Mouse (Mus musculus) embryonic facial prominence, embryonic 14.5 days (tissue): ENCODE measurements around the gene Sh3bp5. TPM values are rescaled to one million over a fixed set of nuclear protein-coding genes. Genes with fewer than 3 reads are reported as not detected.

Experiments used
- ATAC-seq: fragments of 200-750 bp; cut with Nextera tagmentation; 2 replicates; pipeline ENCODE4 v1.8.0; 2017; ENCODE audit warnings: low read depth, moderate number of reproducible peaks, moderate TSS enrichment
- DNase-seq: peaks from one replicate; pipeline ENCODE4 v3.0.0-alpha.2; 2015; ENCODE audit warnings: low spot score
- H3K27ac ChIP-seq: fragments of 300-500 bp; sonication (generic); replicated peaks from 2 replicates; pipeline ENCODE4 v1.5.1; 2014; ENCODE audit warnings: low read depth, mild to moderate bottlenecking, low read length, moderate library complexity
- H3K27me3 ChIP-seq: fragments of 300-500 bp; sonication (generic); replicated peaks from 2 replicates; pipeline ENCODE4 v1.6.1; 2014; ENCODE audit warnings: low read length; ENCODE audit not compliant: control insufficient read depth, insufficient read depth
- H3K36me3 ChIP-seq: fragments of 300-500 bp; sonication (generic); 2 replicates; pipeline ENCODE4 v1.6.1; 2014; ENCODE audit warnings: low read length, mixed read lengths; ENCODE audit not compliant: control insufficient read depth, insufficient read depth
- H3K4me1 ChIP-seq: fragments of 300-500 bp; sonication (generic); 2 replicates; pipeline ENCODE4 v1.6.1; 2014; ENCODE audit warnings: antibody characterized with exemption, low read length; ENCODE audit not compliant: control insufficient read depth, insufficient read depth
- H3K4me2 ChIP-seq: fragments of 300-500 bp; sonication (generic); 2 replicates; pipeline ENCODE4 v1.6.1; 2014; ENCODE audit warnings: low read depth, mild to moderate bottlenecking, low read length, moderate library complexity, mixed read lengths
- H3K4me3 ChIP-seq: fragments of 300-500 bp; sonication (generic); 2 replicates; pipeline ENCODE4 v1.5.1; 2014; ENCODE audit warnings: low read depth, mild to moderate bottlenecking, low read length
- H3K9ac ChIP-seq: fragments of 300-500 bp; sonication (generic); 2 replicates; pipeline ENCODE4 v1.6.1; 2014; ENCODE audit warnings: low read depth, mild to moderate bottlenecking, low read length, moderate library complexity, mixed read lengths
- H3K9me3 ChIP-seq: fragments of 300-500 bp; sonication (generic); 2 replicates; pipeline ENCODE4 v1.6.1; 2016; ENCODE audit warnings: low read length; ENCODE audit not compliant: control insufficient read depth
- WGBS: fragments of 180-500 bp; shearing (Covaris S2); extraction: QIAGEN DNeasy Blood & Tissue Kit; methylation state at CpG from one replicate; pipeline ENCODE4 v1.1.7; 2014; 5-methylcytosine and 5-hydroxymethylcytosine counted together
- polyA plus RNA-seq: library from polyadenylated mRNA; unstranded; fragments of >200 nt; fragmentation: Nextera tagmentation; extraction: Ambion mirVana; gene quantifications from 2 replicates; pipeline ENCODE4 v1.2.1, GENCODE M21; 2014

Sh3bp5 gene
- polyA plus RNA-seq, 1 experiment from 2014 or later, result 19.7 TPM

- WGBS, result 90% methylated on average over 3 of the region's 3 CpGs
These were observed 59.5 kb downstream of the Sh3bp5 start for GRCm38 (mm10) chr14:31376331-31376730.

GRCm38 (mm10) chr14:31374390-31374789, 61.5 kb downstream of the Sh3bp5 start:
- Histone ChIP-seq H3K27me3 (no peaks in the 10 kb centered on the region), H3K9me3 (no peaks in the 10 kb centered on the region), H3K27ac (no peak overlapping the region), H3K9ac (no peak overlapping the region), H3K36me3 (peaks cover 94% of the 10 kb centered on the region), H3K4me1 (no peaks in the 10 kb centered on the region), H3K4me3 (no peak overlapping the region), H3K4me2 (no peak overlapping the region)
- ATAC-seq, result no peak
- DNase-seq, result no peak
- 85% methylated on average over 6 of the region's 6 CpGs for WGBS

More at GRCm38 (mm10) chr14:31376331-31376730, 59.5 kb downstream of the Sh3bp5 start:
- H3K9me3 ChIP-seq, result no peaks in the 10 kb centered on the region
- H3K27me3 ChIP-seq, result no peaks in the 10 kb centered on the region
- H3K27ac ChIP-seq, result no peak overlapping the region
- DNase-seq, result no peak
- no peak overlapping the region for H3K9ac ChIP-seq
- H3K4me3 ChIP-seq, result no peak overlapping the region
- no peaks in the 10 kb centered on the region for H3K4me1 ChIP-seq
- no peak for ATAC-seq
- peaks cover 75% of the 10 kb centered on the region for H3K36me3 ChIP-seq
- H3K4me2 ChIP-seq, result no peak overlapping the region

GRCm38 (mm10) chr14:31369377-31369776, 66.5 kb downstream of the Sh3bp5 start:
- Histone ChIP-seq H3K4me2 (no peak overlapping the region), H3K27ac (no peak overlapping the region), H3K27me3 (no peaks in the 10 kb centered on the region), H3K4me3 (no peak overlapping the region), H3K9me3 (no peaks in the 10 kb centered on the region), H3K36me3 (peaks cover 84% of the 10 kb centered on the region), H3K4me1 (no peaks in the 10 kb centered on the region), H3K9ac (no peak overlapping the region)
- 74% methylated on average over 3 of the region's 3 CpGs for WGBS
- ATAC-seq, result no peak
- DNase-seq, result no peak

GRCm38 (mm10) chr14:31367951-31368350, 67.9 kb downstream of the Sh3bp5 start:
- 90% methylated on average over 7 of the region's 7 CpGs for WGBS
- no peak overlapping the region for H3K4me3 ChIP-seq
- no peak overlapping the region for H3K9ac ChIP-seq
- H3K9me3 ChIP-seq, result no peaks in the 10 kb centered on the region
- H3K27me3 ChIP-seq, result no peaks in the 10 kb centered on the region
- no peaks in the 10 kb centered on the region for H3K4me1 ChIP-seq
- peaks cover 83% of the 10 kb centered on the region for H3K36me3 ChIP-seq
- ATAC-seq, result no peak
- DNase-seq, result no peak
- H3K4me2 ChIP-seq, result no peak overlapping the region
- H3K27ac ChIP-seq, result no peak overlapping the region

- H3K27me3 ChIP-seq, result no peaks in the 10 kb centered on the region
- ATAC-seq, result no peak
- H3K9ac ChIP-seq, result no peak overlapping the region
- H3K9me3 ChIP-seq, result no peaks in the 10 kb centered on the region
- H3K4me3 ChIP-seq, result no peak overlapping the region
- peaks cover 82% of the 10 kb centered on the region for H3K36me3 ChIP-seq
- no peaks in the 10 kb centered on the region for H3K4me1 ChIP-seq
- no peak overlapping the region for H3K27ac ChIP-seq
- no peak overlapping the region for H3K4me2 ChIP-seq
- DNase-seq, result peak; percentile 63
These were observed 70.5 kb downstream of the Sh3bp5 start for GRCm38 (mm10) chr14:31365350-31365749.

GRCm38 (mm10) chr14:31364589-31364988, 71.3 kb downstream of the Sh3bp5 start:
- 89% methylated on average over 4 of the region's 4 CpGs for WGBS
- ATAC-seq (no peak), DNase-seq (no peak)
- Histone ChIP-seq H3K9ac (no peak overlapping the region), H3K4me2 (no peak overlapping the region), H3K4me1 (no peaks in the 10 kb centered on the region), H3K27me3 (no peaks in the 10 kb centered on the region), H3K9me3 (no peaks in the 10 kb centered on the region), H3K36me3 (peaks cover 80% of the 10 kb centered on the region), H3K4me3 (no peak overlapping the region), H3K27ac (no peak overlapping the region)

GRCm38 (mm10) chr14:31362236-31362635, 73.6 kb downstream of the Sh3bp5 start:
- H3K27me3 ChIP-seq, result no peaks in the 10 kb centered on the region
- no peaks in the 10 kb centered on the region for H3K9me3 ChIP-seq
- 91% methylated on average over 2 of the region's 2 CpGs for WGBS
- H3K4me1 ChIP-seq, result no peaks in the 10 kb centered on the region
- H3K9ac ChIP-seq, result no peak overlapping the region
- ATAC-seq (no peak), DNase-seq (no peak)
- no peak overlapping the region for H3K4me3 ChIP-seq
- H3K36me3 ChIP-seq, result peaks cover 74% of the 10 kb centered on the region
- no peak overlapping the region for H3K4me2 ChIP-seq
- H3K27ac ChIP-seq, result no peak overlapping the region

- Histone ChIP-seq H3K27me3 (no peaks in the 10 kb centered on the region), H3K4me2 (no peak overlapping the region), H3K9me3 (no peaks in the 10 kb centered on the region), H3K4me1 (no peaks in the 10 kb centered on the region), H3K9ac (no peak overlapping the region), H3K36me3 (peaks cover 70% of the 10 kb centered on the region), H3K4me3 (no peak overlapping the region), H3K27ac (no peak overlapping the region)
- no peak for ATAC-seq
- no peak for DNase-seq
- 98% methylated on average over 1 of the region's 1 CpGs for WGBS
These were observed 90.5 kb downstream of the Sh3bp5 start for GRCm38 (mm10) chr14:31345367-31345766.

GRCm38 (mm10) chr14:31343241-31343640, 92.6 kb downstream of the Sh3bp5 start:
- no peak overlapping the region for H3K4me3 ChIP-seq
- 79% methylated on average over 8 of the region's 8 CpGs for WGBS

More at GRCm38 (mm10) chr14:31343241-31343640, 92.6 kb downstream of the Sh3bp5 start:
- Histone ChIP-seq H3K9ac (no peak overlapping the region), H3K4me2 (no peak overlapping the region), H3K4me1 (no peaks in the 10 kb centered on the region), H3K36me3 (peaks cover 59% of the 10 kb centered on the region), H3K27ac (no peak overlapping the region), H3K27me3 (no peaks in the 10 kb centered on the region), H3K9me3 (no peaks in the 10 kb centered on the region)
- ATAC-seq (no peak), DNase-seq (no peak)
